Mouse (Mus musculus): Measurements from ENCODE around the gene Mipep. TPM values are rescaled to one million over a fixed set of nuclear protein-coding genes. Genes with fewer than 3 reads are reported as not detected.
A peak's percentile ranks its signal among the peaks of the same experiment; 100 is the strongest.

Gene Mipep
- total RNA-seq (2015; ENCODE audit: low replicate concordance) (1.9 and 2.5 TPM in 2 replicates), total RNA-seq (2017; ENCODE audit: low replicate concordance) (3.3 and 7.2 TPM in 2 replicates)

DNA sequence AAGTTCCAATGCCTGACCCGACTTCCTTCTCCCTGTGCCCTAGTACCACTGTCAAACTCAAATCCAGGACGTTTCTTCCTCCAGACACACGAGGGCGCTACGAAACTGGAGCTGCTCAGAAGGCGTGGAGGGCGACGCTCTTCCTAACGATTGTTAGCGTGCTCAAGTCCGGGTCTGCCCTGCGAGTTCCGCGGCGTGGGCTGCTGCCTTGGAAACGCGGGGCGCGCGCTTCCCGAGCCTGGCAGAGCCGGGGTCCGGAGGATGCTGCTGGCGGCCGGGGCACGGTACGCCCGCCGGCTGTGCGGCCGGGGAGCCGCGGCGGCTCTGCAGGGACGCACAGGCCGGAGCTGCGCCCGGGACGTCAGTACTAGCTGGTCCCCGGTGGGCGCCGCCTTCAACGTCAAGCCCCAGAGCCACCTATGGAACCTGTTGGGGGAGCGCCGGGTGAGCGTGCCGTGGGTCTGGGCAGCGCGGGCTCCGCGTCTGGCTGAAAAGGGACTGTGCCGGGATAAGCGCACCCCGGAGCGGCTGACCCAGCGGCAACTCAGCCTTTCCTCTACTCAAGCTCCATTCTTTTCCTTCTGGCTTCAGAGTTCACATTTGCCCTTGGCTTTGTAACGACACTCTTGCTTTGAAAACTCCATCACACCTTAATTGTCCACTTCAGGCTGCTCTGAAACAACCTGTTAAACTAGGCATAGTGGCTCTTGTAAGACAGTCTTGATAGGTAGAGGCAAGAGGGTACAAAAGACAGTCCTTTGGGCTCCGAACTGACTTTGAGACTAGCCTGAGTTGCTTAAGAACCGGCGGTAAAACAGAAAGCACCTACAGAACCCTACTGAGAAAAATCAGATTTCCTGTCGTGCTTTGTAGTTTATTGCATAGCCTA, at the start of gene Mipep:
Gene Mipep, plus strand, starts transcription at position 147 of the 889 bp plus-strand sequence.
- ATAC-seq (replicated peaks; ENCODE audit: low FRiP score, poor library complexity, severe bottlenecking) = peak; percentile 97

DNA sequence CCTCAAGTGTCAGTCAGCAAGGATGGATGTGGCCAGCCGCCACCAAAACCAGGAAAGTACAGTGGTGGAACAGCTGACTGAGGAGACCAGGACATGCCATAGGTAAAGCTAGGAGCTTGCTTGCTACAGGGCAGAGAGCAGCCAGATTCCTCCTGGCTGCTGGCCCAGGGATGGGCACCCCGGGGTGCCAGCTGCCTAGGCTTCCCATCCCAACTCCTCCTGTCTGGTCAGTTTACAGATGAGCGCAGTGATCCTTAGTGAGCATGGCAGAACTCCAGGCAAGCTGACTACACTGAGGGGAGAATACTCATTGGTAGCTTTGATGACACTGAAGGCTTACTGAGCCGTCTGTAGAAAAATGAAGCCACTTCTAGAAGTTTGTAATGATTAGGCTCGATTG, 49.2 kb upstream of the Mipep start:
- ATAC-seq (replicated peaks; ENCODE audit: low FRiP score, poor library complexity, severe bottlenecking) = no peak

DNA sequence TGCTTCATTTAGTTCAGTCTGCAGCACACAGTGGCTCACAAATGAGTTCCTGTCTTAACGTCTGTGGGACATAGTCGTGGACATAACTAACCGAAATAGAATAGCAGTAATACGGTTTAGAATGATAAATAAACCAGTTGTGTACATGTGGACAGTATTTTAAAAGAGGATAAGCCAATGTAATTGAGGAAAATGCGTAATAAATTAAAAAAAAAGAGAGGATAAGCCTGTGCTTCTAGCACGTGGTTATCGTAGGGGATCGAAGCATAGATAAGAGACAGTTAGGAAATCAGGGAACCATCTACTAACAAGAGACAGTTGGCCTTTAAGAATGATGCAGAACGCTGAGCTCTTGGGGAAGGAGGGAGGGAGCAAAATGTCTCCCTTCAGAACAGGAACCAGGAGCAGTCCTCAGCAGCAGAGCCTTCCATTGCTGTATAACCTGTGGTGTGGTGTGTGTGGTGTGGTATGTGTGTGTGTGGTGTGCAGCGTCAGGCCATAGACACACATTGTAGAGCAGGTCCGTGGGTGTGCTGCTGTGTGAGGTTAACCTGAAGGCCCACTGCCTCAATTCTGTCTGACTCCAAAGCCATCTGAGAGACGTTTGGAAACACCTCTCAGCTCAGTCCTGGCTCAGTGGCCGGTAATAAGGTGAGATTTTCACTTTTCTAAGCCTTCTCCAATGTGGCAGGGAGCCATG, 48.4 kb upstream of the Mipep start:
- ATAC-seq (replicated peaks; ENCODE audit: low FRiP score, poor library complexity, severe bottlenecking) = no peak

DNA sequence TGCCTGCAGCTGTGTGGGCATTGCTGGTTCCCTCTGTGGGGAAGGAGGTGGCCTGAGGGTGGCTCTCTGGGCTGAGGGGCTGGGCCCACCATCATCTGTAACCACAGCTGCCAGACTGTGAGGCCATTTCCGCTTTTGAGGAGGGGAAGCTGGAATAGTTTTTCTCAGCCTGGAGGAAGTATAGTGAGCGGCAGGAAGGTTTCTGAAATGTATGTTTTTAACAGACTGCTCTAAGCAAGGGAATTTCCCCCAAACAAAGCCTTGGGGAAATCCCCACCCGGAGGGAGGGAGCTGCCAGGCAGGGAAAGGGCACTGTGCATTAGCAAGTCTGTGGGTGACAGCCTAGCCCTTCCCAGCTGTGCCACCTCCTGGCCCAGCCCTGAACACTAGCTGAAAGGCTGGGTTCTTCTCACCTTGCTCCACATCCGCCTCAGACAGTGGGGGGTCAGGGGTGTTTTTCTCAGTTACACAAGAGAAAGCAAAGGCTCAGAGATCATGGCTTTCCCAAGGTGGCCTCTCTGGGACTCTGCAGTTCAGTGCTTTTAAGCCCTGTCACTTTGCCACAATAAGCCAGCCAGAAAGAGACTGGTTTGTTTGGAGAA, 47.7 kb upstream of the Mipep start:
- no peak for ATAC-seq (replicated peaks; ENCODE audit: low FRiP score, poor library complexity, severe bottlenecking)

DNA sequence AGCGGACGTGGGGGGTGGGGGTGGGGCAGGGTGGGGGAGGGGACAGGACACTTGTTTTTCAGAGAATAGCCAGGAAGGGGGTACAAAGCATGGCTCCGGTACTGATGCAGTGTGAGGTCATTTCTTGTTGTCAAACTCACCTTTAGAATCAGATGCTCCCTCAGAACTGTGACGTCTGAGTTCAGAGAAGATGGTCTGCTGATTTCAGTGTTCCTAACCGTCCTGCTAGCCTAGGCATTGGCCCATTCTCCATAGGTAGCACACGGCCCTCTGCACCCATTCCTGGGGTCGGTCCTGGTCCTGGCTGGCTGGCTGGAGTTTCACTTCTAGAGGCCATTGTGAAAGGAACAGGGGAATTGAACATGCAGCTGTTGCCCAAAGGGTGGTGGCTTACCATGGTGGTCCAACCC, 47.2 kb upstream of the Mipep start:
- no peak for ATAC-seq (replicated peaks; ENCODE audit: low FRiP score, poor library complexity, severe bottlenecking)

DNA sequence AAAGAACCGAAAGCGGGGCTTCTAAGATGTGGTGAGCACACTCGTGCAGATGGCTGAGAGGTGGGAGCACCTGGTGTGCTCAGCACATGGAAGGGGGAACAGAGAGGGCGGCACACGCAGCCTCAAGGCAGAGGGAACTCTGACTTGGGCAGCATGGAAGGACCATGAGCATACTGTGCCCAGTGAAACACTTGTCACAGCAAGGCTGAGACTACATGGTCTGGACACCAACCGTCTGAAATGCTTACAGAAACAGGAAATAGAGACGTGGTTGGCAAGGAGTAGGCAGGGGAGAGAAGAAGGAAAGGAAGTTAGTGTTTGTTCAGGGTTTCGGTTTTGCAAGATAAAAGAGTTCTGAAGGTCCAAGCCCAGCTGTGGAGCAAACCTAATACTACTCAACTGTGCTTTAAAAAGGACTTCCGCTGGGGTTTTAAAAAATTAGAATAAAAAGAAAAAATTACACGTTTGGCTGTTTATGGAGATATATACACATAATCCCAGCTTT, 45.9 kb upstream of the Mipep start:
- no peak for ATAC-seq (replicated peaks; ENCODE audit: low FRiP score, poor library complexity, severe bottlenecking)

DNA sequence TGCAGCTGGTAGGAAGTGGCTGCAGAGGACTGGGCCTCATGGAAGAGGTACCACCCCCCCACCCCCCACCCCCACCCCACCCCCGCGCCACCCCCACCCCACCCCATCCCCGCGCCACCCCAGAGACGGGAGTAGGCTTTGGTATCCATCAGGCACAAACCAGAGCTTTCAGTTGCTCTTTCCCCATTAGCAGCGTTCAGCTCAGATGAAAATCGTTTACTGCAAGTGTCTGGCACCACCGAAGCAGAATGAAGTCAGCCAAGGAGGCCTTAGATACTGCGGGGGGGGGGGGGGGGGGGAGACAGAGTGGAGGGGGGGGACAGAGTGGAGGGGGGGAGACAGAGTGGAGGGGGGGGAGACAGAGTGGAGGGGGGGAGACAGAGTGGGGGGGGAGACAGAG, 45.2 kb upstream of the Mipep start:
- no peak for ATAC-seq (replicated peaks; ENCODE audit: low FRiP score, poor library complexity, severe bottlenecking)

DNA sequence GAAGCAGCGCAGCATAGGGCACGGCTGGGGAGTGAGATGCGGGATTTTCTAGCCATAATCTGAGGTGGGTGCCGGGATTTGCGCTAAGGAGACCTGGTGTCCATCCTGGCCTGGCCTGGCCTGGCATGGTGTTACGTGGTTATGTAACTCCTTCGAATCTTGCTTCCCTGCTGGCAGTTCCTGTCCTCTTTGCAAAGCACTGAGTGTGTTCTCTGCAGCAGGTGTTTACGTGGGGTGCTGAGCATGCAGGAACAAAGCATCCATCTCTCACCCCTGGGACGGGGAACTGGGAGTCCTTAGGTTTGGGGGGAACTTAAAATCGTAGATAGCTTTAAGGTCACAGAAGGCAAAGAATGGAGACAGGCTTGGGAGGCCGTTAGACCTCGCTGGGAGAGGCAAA, 44.8 kb upstream of the Mipep start:
- no peak for ATAC-seq (replicated peaks; ENCODE audit: low FRiP score, poor library complexity, severe bottlenecking)

DNA sequence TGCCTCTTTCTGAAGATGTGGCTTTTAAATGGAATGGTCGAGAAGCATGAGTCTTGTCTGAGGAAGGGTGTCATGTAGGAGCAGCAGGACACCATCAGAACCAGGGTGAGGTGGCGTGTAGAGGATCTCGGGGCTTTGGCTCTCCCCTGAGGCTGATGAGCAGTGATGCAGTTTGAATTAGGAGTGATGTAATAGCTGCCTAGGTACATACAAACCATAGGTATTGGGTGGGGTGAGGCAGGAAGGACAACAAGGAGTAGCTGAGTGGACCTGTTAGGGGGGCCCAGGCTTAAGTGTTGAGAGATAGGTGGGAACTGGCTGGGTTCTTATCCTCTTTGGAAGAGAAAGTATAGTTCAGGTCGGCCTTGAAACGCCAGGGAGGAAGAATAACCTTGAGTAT, 43.9 kb upstream of the Mipep start:
- ATAC-seq (replicated peaks; ENCODE audit: low FRiP score, poor library complexity, severe bottlenecking) = no peak

DNA sequence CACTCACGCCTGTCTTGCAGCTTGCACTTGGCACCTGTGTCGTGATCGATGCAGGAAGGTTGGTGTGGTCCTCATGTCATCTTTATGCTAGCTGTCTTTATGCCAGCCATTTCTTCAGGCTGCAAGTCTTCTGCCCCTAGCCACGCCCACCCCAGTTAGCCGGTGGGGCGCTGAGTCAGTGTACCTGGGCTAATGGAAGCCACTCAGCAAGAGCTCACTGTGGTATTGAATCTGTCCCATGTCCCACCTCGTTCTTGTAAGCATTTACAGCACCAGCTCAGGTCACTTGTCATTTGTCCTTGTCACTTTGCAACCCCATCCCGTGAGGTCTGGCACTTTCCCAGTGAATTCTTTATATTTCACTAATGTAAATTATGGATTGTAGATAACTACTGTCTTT, 43.3 kb upstream of the Mipep start:
- no peak for ATAC-seq (replicated peaks; ENCODE audit: low FRiP score, poor library complexity, severe bottlenecking)

DNA sequence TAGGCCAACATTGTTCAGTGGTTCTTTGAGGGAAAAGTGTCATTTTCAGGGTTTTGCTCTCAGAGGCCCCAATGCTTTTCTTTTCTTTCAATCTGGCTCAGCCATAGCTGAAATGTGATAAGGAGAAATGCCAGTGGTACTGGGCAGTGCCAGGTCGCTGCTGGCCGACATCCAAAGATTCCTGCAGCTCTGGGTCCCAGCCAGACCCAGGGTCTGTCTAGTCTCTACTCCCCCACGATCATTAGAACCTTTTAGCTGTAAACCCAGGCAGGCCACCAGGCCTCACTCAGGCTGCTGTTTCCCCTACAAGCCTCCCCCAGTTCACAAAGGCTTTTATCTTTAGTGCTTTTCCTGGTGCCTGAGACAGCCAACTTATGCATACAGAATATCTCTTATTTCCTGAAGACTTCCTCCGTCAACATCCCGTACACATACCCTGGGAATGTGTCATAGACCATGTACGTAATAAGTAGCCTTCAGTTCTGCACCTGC, 42.8 kb upstream of the Mipep start:
- no peak for ATAC-seq (replicated peaks; ENCODE audit: low FRiP score, poor library complexity, severe bottlenecking)

DNA sequence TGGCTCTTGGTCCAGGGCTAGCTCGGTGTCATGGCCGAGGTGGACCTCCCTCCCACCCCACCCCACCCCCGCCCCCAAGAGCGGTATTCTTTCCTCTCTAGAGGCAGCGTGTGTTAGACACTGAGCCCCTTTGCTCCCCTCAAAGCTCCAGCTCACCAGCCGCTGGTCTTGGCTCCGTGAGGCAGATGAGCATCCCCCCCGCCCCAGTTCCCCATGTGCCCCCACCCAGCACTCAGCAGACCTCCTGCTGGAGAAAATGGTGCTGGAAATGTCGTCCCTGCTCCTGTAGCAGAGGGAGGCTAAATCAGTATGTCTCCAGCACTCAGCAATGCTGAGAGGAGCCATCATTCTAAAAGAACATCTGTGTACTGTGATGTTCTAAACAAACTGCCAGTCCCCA, 40.7 kb upstream of the Mipep start:
- ATAC-seq (replicated peaks; ENCODE audit: low FRiP score, poor library complexity, severe bottlenecking) = no peak

DNA sequence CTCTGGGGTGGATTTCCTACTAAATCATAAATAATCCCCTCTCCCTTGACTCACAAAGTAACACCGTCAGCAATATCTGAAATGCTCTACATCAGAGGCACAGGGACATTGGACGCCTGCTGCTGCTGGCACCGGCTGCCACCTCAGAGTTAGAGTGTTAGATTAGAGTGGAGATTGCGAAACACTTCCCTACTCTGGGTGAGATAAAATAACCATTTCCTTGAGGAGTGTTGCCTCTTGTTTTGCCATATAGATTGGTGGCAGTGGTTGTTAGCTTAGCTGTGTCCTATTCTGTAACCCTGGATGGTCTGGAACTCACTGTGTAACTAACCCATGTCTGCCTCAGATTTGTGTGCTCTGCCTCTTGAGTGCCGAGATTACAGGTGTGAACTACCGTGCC, 39.2 kb upstream of the Mipep start:
- ATAC-seq (replicated peaks; ENCODE audit: low FRiP score, poor library complexity, severe bottlenecking) = no peak

DNA sequence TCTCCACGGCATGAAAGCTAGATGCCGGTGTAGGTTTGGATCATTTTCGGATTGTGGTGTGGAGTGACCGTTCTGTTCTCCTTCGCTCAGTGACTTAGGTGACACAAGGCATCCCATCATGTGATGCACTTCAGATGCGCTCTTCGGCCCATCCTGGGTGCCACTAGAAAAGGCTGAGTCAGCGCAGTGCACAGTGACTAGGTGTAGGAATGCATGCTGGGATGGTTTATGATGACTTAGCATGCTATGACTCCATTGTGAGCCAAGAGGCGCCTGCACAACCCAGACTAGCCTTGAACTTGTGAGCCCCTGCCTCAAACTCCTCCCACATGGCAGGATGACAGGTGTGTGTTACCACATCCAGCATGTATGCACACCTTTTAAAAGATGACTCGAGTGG, 38.2 kb upstream of the Mipep start:
- ATAC-seq (replicated peaks; ENCODE audit: low FRiP score, poor library complexity, severe bottlenecking) = no peak

DNA sequence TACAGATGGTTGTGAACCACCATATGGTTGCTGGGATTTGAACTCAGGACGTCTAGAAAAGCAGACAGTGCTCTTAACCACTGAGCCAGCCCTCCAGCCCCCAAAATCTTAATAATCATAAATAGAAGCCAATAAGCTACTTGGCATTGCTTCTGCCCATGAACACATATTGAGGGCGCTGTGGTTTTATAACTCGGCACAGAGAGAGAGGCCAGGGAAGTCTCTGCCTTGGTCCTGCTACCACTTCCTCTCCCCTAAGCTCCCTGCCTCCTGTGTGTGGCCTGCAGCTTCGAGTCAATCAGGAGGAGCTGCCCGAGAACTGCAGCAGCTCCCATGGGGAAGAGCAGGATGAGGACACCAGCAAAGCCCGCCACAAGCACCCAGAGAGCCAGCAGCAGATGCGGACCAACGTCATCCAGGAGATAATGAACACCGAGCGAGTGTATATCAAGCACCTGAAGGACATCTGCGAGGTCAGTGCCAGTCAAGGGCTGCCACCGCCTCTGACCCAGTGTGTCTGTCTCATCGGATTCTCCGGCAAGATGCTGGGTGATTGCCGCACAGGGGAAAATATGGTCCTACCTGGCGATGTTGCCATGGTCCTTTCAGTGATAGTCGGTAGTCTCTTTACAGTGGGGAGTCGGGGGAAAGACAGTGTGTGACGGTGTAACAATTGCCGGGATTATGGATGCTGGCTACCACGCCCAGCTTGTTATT, 37.1 kb upstream of the Mipep start:
- ATAC-seq (replicated peaks; ENCODE audit: low FRiP score, poor library complexity, severe bottlenecking) = no peak

DNA sequence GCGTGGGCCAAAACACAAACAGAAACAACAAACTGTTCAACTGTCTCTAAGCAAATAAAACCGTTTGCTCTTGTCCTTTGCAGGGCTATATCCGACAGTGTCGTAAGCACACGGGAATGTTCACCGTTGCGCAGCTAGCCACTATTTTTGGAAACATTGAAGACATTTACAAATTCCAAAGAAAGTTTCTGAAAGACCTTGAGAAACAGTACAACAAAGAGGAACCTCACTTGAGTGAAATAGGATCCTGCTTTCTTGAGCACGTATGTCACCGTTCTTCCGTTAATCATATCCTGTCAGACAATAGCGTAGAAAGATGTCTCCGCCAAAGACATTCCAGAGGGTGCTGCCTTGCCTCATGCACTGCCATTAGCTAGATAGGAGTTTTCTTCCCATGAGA, 34.5 kb upstream of the Mipep start:
- no peak for ATAC-seq (replicated peaks; ENCODE audit: low FRiP score, poor library complexity, severe bottlenecking)

DNA sequence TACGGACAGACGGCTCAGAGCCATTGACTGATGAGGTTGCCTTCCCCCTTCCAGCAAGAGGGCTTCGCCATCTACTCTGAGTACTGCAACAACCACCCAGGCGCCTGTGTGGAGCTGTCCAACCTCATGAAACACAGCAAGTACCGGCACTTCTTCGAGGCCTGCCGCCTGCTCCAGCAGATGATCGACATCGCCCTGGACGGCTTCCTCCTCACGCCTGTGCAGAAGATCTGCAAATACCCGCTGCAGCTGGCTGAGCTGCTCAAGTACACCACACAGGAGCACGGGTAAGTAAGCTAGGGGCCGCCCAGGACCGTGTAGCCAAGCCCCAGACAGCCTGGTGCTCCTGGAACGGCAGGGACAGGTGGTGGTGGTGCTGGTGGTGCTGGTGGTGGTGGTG, 32.8 kb upstream of the Mipep start:
- ATAC-seq (replicated peaks; ENCODE audit: low FRiP score, poor library complexity, severe bottlenecking) = no peak

DNA sequence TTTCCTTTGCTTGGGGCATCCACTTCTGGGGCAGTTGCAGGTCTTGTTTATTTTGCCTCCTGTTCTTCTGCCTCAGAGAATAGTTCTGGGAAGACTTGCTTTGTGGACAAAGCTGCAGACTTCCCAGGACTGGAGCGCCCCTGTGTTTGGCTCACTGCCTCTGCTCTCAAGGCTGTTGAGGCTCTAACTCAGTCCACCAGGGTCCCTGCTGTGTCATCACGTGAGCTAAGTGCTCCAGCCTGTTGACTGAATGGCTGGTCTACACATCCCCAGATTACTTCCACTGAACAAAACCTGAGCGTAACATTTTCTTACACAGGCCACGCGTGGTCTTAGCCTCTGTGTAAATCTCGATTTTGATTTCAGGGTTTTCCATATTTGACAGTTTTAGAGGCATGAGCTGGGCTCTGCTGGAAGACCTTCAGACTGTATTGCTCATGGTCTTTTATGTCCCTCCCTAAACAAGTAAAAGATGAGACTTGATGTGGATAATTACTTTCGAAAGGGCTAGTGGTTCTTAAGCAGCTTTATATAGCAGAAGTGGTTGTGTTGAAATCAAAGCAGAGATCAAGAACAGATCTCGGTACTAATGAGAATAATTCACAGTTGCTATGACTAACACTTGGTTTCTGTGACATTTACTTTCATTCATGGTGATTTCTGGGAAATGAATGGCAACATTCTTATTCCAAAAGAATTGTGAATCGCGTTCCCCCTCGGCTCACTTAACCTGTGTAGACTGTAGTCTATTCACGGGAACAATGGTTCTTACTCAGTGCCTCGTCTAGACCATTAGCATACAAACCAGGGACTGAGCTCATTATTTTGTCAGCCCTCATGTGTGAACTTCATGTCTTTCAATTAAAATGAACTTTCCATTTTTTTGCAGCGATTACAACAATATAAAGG, 31.2 kb upstream of the Mipep start:
- no peak for ATAC-seq (replicated peaks; ENCODE audit: low FRiP score, poor library complexity, severe bottlenecking)

DNA sequence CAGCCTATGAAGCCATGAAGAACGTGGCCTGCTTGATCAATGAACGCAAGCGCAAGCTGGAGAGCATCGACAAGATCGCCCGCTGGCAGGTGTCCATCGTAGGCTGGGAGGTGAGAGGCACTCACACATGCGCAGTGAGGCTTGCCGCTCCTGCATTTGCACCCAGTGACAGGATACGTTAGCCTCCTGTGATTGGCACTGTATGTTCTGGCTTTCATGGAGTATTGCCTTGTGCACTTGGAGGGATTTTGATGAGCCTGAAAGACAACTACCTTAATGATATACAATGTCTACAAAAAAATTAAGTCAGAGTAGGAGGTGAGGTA, 30.6 kb upstream of the Mipep start:
- no peak for ATAC-seq (replicated peaks; ENCODE audit: low FRiP score, poor library complexity, severe bottlenecking)
